Mouse (Mus musculus) adrenal gland, adult (tissue): Measurements from ENCODE around the gene Thbs3.
A peak's percentile ranks its signal among the peaks of the same experiment; 100 is the strongest.

Experiments used
- DNase-seq, 2 experiments: peaks; one replicate each; pipeline ENCODE4 v3.0.0; 2022 to 2023; ENCODE audit warnings: low spot score in 1 of 2; ENCODE audit not compliant: inconsistent age in 2 of 2

The Thbs3 gene

GRCm38 (mm10) chr3:89214681-89215411 lies at the start of gene Thbs3:
Gene Thbs3 (plus strand): TSS chr3:89215180.
- DNase-seq: no peak

- peak in 1 of 2 experiments; percentile 66 for DNase-seq
Observed at GRCm38 (mm10) chr3:89165268-89165870, 49.6 kb upstream of the Thbs3 start.

- no peak for DNase-seq
Observed at GRCm38 (mm10) chr3:89166945-89167344, 48.0 kb upstream of the Thbs3 start.

- DNase-seq: no peak
Observed at GRCm38 (mm10) chr3:89174844-89175243, 40.1 kb upstream of the Thbs3 start.

GRCm38 (mm10) chr3:89175544-89175943 lies 39.4 kb upstream of the Thbs3 start:
- no peak for DNase-seq

- DNase-seq: peak in 1 of 2 experiments; percentile 50
Observed at GRCm38 (mm10) chr3:89176421-89176820, 38.6 kb upstream of the Thbs3 start.

GRCm38 (mm10) chr3:89177242-89178106 lies 37.5 kb upstream of the Thbs3 start, which contains the start of gene Scamp3:
Gene Scamp3 (plus strand): TSS chr3:89177473.
- DNase-seq: peak; percentile 87 to 95

GRCm38 (mm10) chr3:89178107-89178385 lies 36.9 kb upstream of the Thbs3 start:
- DNase-seq: no peak

- DNase-seq: no peak
Observed at GRCm38 (mm10) chr3:89179056-89179455, 35.9 kb upstream of the Thbs3 start.

- no peak for DNase-seq
Observed at GRCm38 (mm10) chr3:89181749-89182500, 33.1 kb upstream of the Thbs3 start.

- no peak for DNase-seq
Observed at GRCm38 (mm10) chr3:89182531-89183057, 32.4 kb upstream of the Thbs3 start.

GRCm38 (mm10) chr3:89183058-89183958 lies 31.7 kb upstream of the Thbs3 start, which contains the start of gene Fam189b:
Gene Fam189b (plus strand): TSS chr3:89183143.
- peak; percentile 90 to 96 for DNase-seq

- no peak for DNase-seq
Observed at GRCm38 (mm10) chr3:89183959-89184315, 31.0 kb upstream of the Thbs3 start.

- DNase-seq: no peak
Observed at GRCm38 (mm10) chr3:89187197-89187596, 27.8 kb upstream of the Thbs3 start.

GRCm38 (mm10) chr3:89187690-89188477 lies 27.1 kb upstream of the Thbs3 start:
- DNase-seq: no peak

GRCm38 (mm10) chr3:89188478-89188875 lies 26.5 kb upstream of the Thbs3 start:
- DNase-seq: no peak

GRCm38 (mm10) chr3:89190436-89190835 lies 24.5 kb upstream of the Thbs3 start:
- no peak for DNase-seq

- DNase-seq: no peak
Observed at GRCm38 (mm10) chr3:89193351-89193750, 21.6 kb upstream of the Thbs3 start.

GRCm38 (mm10) chr3:89193853-89194252 lies 21.1 kb upstream of the Thbs3 start:
- peak in 1 of 2 experiments; percentile 67 for DNase-seq
